Mouse (Mus musculus) ES-E14 (cell line): ENCODE data around the gene Smbd1.

ENCODE experiments used
- CHD2 ChIP-seq: IDR thresholded peaks from 2 replicates; pipeline ENCODE4 v1.6.1; 2014; ENCODE audit warnings: mild to moderate bottlenecking, low read depth, low read length, inconsistent platforms
- HCFC1 ChIP-seq: IDR thresholded peaks from 2 replicates; pipeline ENCODE4 v1.6.1; 2012; ENCODE audit warnings: low read length, inconsistent platforms, borderline replicate concordance; ENCODE audit not compliant: insufficient read depth
- MAFK ChIP-seq: IDR thresholded peaks from 2 replicates; pipeline ENCODE4 v1.6.1; 2014; ENCODE audit warnings: mild to moderate bottlenecking, low read depth, low read length, inconsistent platforms; ENCODE audit not compliant: insufficient read depth
- ZC3H11A ChIP-seq: IDR thresholded peaks from 2 replicates; pipeline ENCODE4 v1.6.1; 2012; ENCODE audit warnings: low read depth, mild to moderate bottlenecking, inconsistent platforms, low read length, borderline replicate concordance
- ZNF384 ChIP-seq: IDR thresholded peaks from 2 replicates; pipeline ENCODE4 v1.6.1; 2012; ENCODE audit warnings: low read depth, low read length, inconsistent platforms

DNA sequence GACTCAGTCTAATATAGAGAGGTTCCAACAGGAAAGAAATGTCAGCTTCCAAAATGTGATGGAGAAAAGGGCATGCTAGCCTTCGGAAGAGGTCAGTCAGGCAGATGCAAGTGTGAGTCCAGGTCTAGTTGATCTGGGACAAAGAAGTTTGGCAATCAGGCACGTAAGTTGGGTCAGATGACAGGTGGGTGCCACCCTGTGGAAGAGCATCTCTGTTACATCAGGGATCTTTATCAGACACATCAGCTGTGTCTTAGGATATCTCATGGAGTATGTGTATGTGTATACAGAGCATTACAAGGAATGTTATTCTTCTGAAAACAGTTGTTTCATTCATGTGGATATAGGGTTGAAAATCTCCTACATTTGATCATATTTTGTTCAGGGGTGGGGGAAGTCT is 45.7 kb downstream of the Smbd1 start:
- no peak for TF ChIP-seq HCFC1
- TF ChIP-seq CHD2 = no peak
- TF ChIP-seq ZC3H11A = no peak
- no peak for TF ChIP-seq ZNF384
- TF ChIP-seq MAFK = no peak
